Mouse (Mus musculus): ENCODE data around the gene Coa6. TPM values are rescaled to one million over a fixed set of nuclear protein-coding genes. Genes with fewer than 3 reads are reported as not detected.

The Coa6 gene
- polyA plus RNA-seq, 1 experiment from 2014 or later, result 48.4 TPM

GRCm38 (mm10) chr8:126474299-126475187 lies 52.2 kb downstream of the Coa6 start, which contains the start of gene Tarbp1:
Tarbp1 (minus strand) TSS chr8:126475065.
- H3K27me3 ChIP-seq (ENCODE audit: control insufficient read depth, insufficient read depth, low read length), result no peaks in the 10 kb centered on the region
- no peaks in the 10 kb centered on the region for H3K36me3 ChIP-seq (ENCODE audit: control insufficient read depth, insufficient read depth, low read length)
- H3K9ac ChIP-seq (ENCODE audit: low read length), result peak within 1 kb of the TSS; percentile 72
- peak within 1 kb of the TSS; percentile 47; the same call in 1 of the 2 replicates for H3K27ac ChIP-seq (ENCODE audit: low read depth, low read length)
- peak within 1 kb of the TSS; percentile 74 for H3K4me2 ChIP-seq (ENCODE audit: low read depth)
- DNase-seq (ENCODE audit: low spot score), result peak; percentile 92
- H3K4me1 ChIP-seq (ENCODE audit: control insufficient read depth, insufficient read depth, low read length), result 0 out of 2 replicates have a peak, but pooled peaks cover 6% of the 10 kb centered on the region
- peak within 1 kb of the TSS; percentile 79 for H3K4me3 ChIP-seq (ENCODE audit: low read depth, low read length)
- no peaks in the 10 kb centered on the region for H3K9me3 ChIP-seq (ENCODE audit: control insufficient read depth, low read length)
- ATAC-seq (ENCODE audit: insufficient read depth, low FRiP score, low TSS enrichment), result peak; percentile 88
- WGBS, result under 1% methylated on average over 110 of the region's 124 CpGs

Other genes with a start within 250 kb of the Coa6 start
- 0.09 TPM in 2 replicates for gene Slc35f3, start 124.0 kb upstream of the Coa6 start, polyA plus RNA-seq (2014; fragmentation: Nextera tagmentation; extraction: Ambion mirVana)
- 2.8 TPM in 2 replicates for gene Tarbp1, start 52.5 kb downstream of the Coa6 start, polyA plus RNA-seq (2014; fragmentation: Nextera tagmentation; extraction: Ambion mirVana)
- 4.7 and 4.8 TPM in 2 replicates for gene Irf2bp2, start 171.5 kb downstream of the Coa6 start, polyA plus RNA-seq (2014; fragmentation: Nextera tagmentation; extraction: Ambion mirVana)